Mouse (Mus musculus) embryonic facial prominence, embryonic 13.5 days (tissue): Measurements from ENCODE around the gene Lce1l. TPM values are rescaled to one million over a fixed set of nuclear protein-coding genes. Genes with fewer than 3 reads are reported as not detected.

Experiments
- polyA plus RNA-seq: library from polyadenylated mRNA; unstranded; fragments of >200 nt; fragmentation: Nextera tagmentation; extraction: Ambion mirVana; gene quantifications from 2 replicates; pipeline ENCODE4 v1.2.1, GENCODE M21; 2015

The Lce1l gene
- polyA plus RNA-seq, 1 experiment from 2014 or later: not detected

Other genes with a start within 250 kb of the Lce1l start
- gene 2210017I01Rik, start 243.8 kb downstream of the Lce1l start, polyA plus RNA-seq: not detected in 2 replicates
- not detected in 2 replicates for gene Lce6a, start 229.6 kb downstream of the Lce1l start, polyA plus RNA-seq
- not detected in 2 replicates for gene Lce1a1, start 203.0 kb downstream of the Lce1l start, polyA plus RNA-seq
- gene Lce1b, start 194.4 kb downstream of the Lce1l start, polyA plus RNA-seq: not detected in 2 replicates
- not detected in 2 replicates for gene Lce1a2, start 181.0 kb downstream of the Lce1l start, polyA plus RNA-seq
- not detected in 2 replicates for gene Lce1c, start 172.0 kb downstream of the Lce1l start, polyA plus RNA-seq
- not detected in 2 replicates for gene Lce1d, start 164.1 kb downstream of the Lce1l start, polyA plus RNA-seq
- not detected in 2 replicates for gene Lce1e, start 142.2 kb downstream of the Lce1l start, polyA plus RNA-seq
- gene Lce1f, start 130.9 kb downstream of the Lce1l start, polyA plus RNA-seq: not detected in 2 replicates
- not detected in 2 replicates for gene Gm38119, start 112.2 kb downstream of the Lce1l start, polyA plus RNA-seq
- gene Lce1g, start 98.9 kb downstream of the Lce1l start, polyA plus RNA-seq: not detected in 2 replicates
- not detected in 2 replicates for gene Lce1h, start 86.2 kb downstream of the Lce1l start, polyA plus RNA-seq
- not detected in 2 replicates for gene Lce1i, start 72.4 kb downstream of the Lce1l start, polyA plus RNA-seq
- gene Lce1j, start 60.8 kb downstream of the Lce1l start, polyA plus RNA-seq: not detected in 2 replicates
- not detected in 2 replicates for gene Lce1k, start 43.4 kb downstream of the Lce1l start, polyA plus RNA-seq
- not detected in 2 replicates for gene Kprp, start 24.0 kb downstream of the Lce1l start, polyA plus RNA-seq
- not detected in 2 replicates for gene 2310050C09Rik, start 18.9 kb upstream of the Lce1l start, polyA plus RNA-seq
- 0.42 TPM in 1 of 2 replicates, not detected in the other for gene Lce3a, start 74.9 kb upstream of the Lce1l start, polyA plus RNA-seq
- gene Lce3b, start 81.7 kb upstream of the Lce1l start, polyA plus RNA-seq: not detected in 2 replicates
- gene Lce3c, start 93.2 kb upstream of the Lce1l start, polyA plus RNA-seq: not detected in 2 replicates
- not detected in 2 replicates for gene Lce3d, start 106.1 kb upstream of the Lce1l start, polyA plus RNA-seq
- not detected in 2 replicates for gene Lce3e, start 115.8 kb upstream of the Lce1l start, polyA plus RNA-seq
- not detected in 2 replicates for gene Lce3f, start 140.9 kb upstream of the Lce1l start, polyA plus RNA-seq
- gene Crct1, start 164.4 kb upstream of the Lce1l start, polyA plus RNA-seq: 0.65 and 0.91 TPM in 2 replicates
- gene Lce1m, start 167.8 kb upstream of the Lce1l start, polyA plus RNA-seq: not detected in 2 replicates
- gene Gm4858, start 217.5 kb upstream of the Lce1l start, polyA plus RNA-seq: not detected in 2 replicates